Mouse (Mus musculus) forebrain, embryonic 11.5 days (tissue): ENCODE measurements around the gene H2al1a. TPM values are rescaled to one million over a fixed set of nuclear protein-coding genes. Genes with fewer than 3 reads are reported as not detected.
"Not testable (repeated sequence)": the region's sequence is repeated elsewhere in the genome, so short reads cannot be mapped to it uniquely, and the experiment has no call there.

ENCODE experiments used
- ATAC-seq: fragments of 200-750 bp; cut with Nextera tagmentation; replicated peaks from 2 replicates; pipeline ENCODE4 v1.8.0; 2017; ENCODE audit warnings: moderate TSS enrichment; ENCODE audit not compliant: low FRiP score
- DNase-seq: peaks from one replicate; pipeline ENCODE4 v3.0.0-alpha.2; 2017; ENCODE audit warnings: low spot score
- H3K27ac ChIP-seq: fragments of 300-500 bp; sonication (generic); 2 replicates; pipeline ENCODE4 v1.5.1; 2014; ENCODE audit warnings: low read depth, low read length
- H3K27me3 ChIP-seq: fragments of 300-500 bp; sonication (generic); 2 replicates; pipeline ENCODE4 v1.6.1; 2014; ENCODE audit warnings: mild to moderate bottlenecking, low read length, mixed read lengths; ENCODE audit not compliant: control insufficient read depth, insufficient read depth
- H3K36me3 ChIP-seq: fragments of 300-500 bp; sonication (generic); 2 replicates; pipeline ENCODE4 v1.6.1; 2014; ENCODE audit warnings: mild to moderate bottlenecking, low read length, moderate library complexity, mixed read lengths; ENCODE audit not compliant: control insufficient read depth, insufficient read depth
- H3K4me1 ChIP-seq: fragments of 300-500 bp; sonication (generic); replicated peaks from 2 replicates; pipeline ENCODE4 v1.6.1; 2014; ENCODE audit warnings: low read length, mixed read lengths; ENCODE audit not compliant: control insufficient read depth, insufficient read depth
- H3K4me2 ChIP-seq: fragments of 300-500 bp; sonication (generic); 2 replicates; pipeline ENCODE4 v1.6.1; 2014; ENCODE audit warnings: low read depth, mild to moderate bottlenecking, low read length, moderate library complexity, mixed read lengths; ENCODE audit not compliant: severe bottlenecking
- H3K4me3 ChIP-seq: fragments of 300-500 bp; sonication (generic); 2 replicates; pipeline ENCODE4 v1.5.1; 2014; ENCODE audit warnings: low read depth, low read length
- H3K9ac ChIP-seq: fragments of 300-500 bp; sonication (generic); 2 replicates; pipeline ENCODE4 v1.6.1; 2014; ENCODE audit warnings: low read length
- H3K9me3 ChIP-seq: fragments of 300-500 bp; sonication (generic); 2 replicates; pipeline ENCODE4 v1.6.1; 2016; ENCODE audit warnings: low read length, mixed read lengths; ENCODE audit not compliant: control insufficient read depth
- WGBS: fragments of 180-500 bp; shearing (Covaris S2); extraction: QIAGEN DNeasy Blood & Tissue Kit; methylation state at CpG from one replicate; pipeline ENCODE4 v1.1.7; 2014; 5-methylcytosine and 5-hydroxymethylcytosine counted together
- polyA plus RNA-seq: library from polyadenylated mRNA; unstranded; fragments of >200 nt; fragmentation: Nextera tagmentation; extraction: Ambion mirVana; gene quantifications from 2 replicates; pipeline ENCODE4 v1.2.1, GENCODE M21; 2014

Gene H2al1a
- polyA plus RNA-seq = not detected in 2 replicates

- not testable (repeated sequence) for ATAC-seq, H3K4me2 ChIP-seq, H3K27me3 ChIP-seq, DNase-seq, H3K4me1 ChIP-seq, H3K9ac ChIP-seq, H3K4me3 ChIP-seq, H3K27ac ChIP-seq, H3K9me3 ChIP-seq, H3K36me3 ChIP-seq
- WGBS = no CpG with 5 or more reads among the region's 3 CpGs
Observed at GRCm38 (mm10) chrX:11298957-11299356, at the start of gene H2al1a. Gene H2al1a, plus strand, starts transcription at chrX:11299257.

GRCm38 (mm10) chrX:11250155-11250554, 48.9 kb upstream of the H2al1a start:
- WGBS = 27% methylated on average over 12 of the region's 12 CpGs
- H3K4me3 ChIP-seq = no peak overlapping the region
- no peak overlapping the region for H3K9ac ChIP-seq
- DNase-seq (no peak), ATAC-seq (no peak)
- no peak overlapping the region for H3K4me2 ChIP-seq
- H3K36me3 ChIP-seq = no peaks in the 10 kb centered on the region
- H3K9me3 ChIP-seq = no peaks in the 10 kb centered on the region
- no peaks in the 10 kb centered on the region; the same call in 1 of the 2 replicates for H3K4me1 ChIP-seq
- no peak overlapping the region for H3K27ac ChIP-seq
- no peaks in the 10 kb centered on the region for H3K27me3 ChIP-seq

GRCm38 (mm10) chrX:11254062-11254461, 45.0 kb upstream of the H2al1a start:
- H3K9me3 ChIP-seq = no peaks in the 10 kb centered on the region
- no peak for DNase-seq
- no peaks in the 10 kb centered on the region; the same call in 1 of the 2 replicates for H3K27me3 ChIP-seq
- H3K4me3 ChIP-seq = no peak overlapping the region
- no peaks in the 10 kb centered on the region for H3K36me3 ChIP-seq
- no peak overlapping the region for H3K9ac ChIP-seq
- H3K4me2 ChIP-seq = no peak overlapping the region
- no peak for ATAC-seq
- no peaks in the 10 kb centered on the region; the same call in 1 of the 2 replicates for H3K4me1 ChIP-seq
- no peak overlapping the region for H3K27ac ChIP-seq
- WGBS = 79% methylated on average over 5 of the region's 5 CpGs

GRCm38 (mm10) chrX:11254521-11255207, 44.4 kb upstream of the H2al1a start:
- Histone ChIP-seq H3K4me1 (no peaks in the 10 kb centered on the region; the same call in 1 of the 2 replicates), H3K9me3 (no peaks in the 10 kb centered on the region), H3K9ac (no peak overlapping the region), H3K4me2 (no peak overlapping the region), H3K27me3 (no peaks in the 10 kb centered on the region; the same call in 1 of the 2 replicates), H3K4me3 (no peak overlapping the region), H3K27ac (no peak overlapping the region), H3K36me3 (no peaks in the 10 kb centered on the region)
- DNase-seq = no peak
- no peak for ATAC-seq
- WGBS = 51% methylated on average over 11 of the region's 11 CpGs

GRCm38 (mm10) chrX:11255564-11256360, 43.3 kb upstream of the H2al1a start:
- Histone ChIP-seq H3K9me3 (no peaks in the 10 kb centered on the region), H3K27me3 (no peaks in the 10 kb centered on the region; the same call in 1 of the 2 replicates), H3K4me1 (no peaks in the 10 kb centered on the region), H3K9ac (no peak overlapping the region), H3K4me2 (no peak overlapping the region), H3K27ac (no peak overlapping the region), H3K36me3 (no peaks in the 10 kb centered on the region), H3K4me3 (no peak overlapping the region)
- DNase-seq (no peak), ATAC-seq (no peak)
- 73% methylated on average over 8 of the region's 8 CpGs for WGBS

GRCm38 (mm10) chrX:11264918-11265317, 34.1 kb upstream of the H2al1a start:
- no peak for DNase-seq
- ATAC-seq = no peak
- H3K9ac ChIP-seq = no peak overlapping the region
- no peak overlapping the region for H3K4me3 ChIP-seq
- 0 out of 2 replicates have a peak, but pooled peaks cover 2% of the 10 kb centered on the region for H3K27me3 ChIP-seq
- H3K4me1 ChIP-seq = no peaks in the 10 kb centered on the region
- no peak overlapping the region for H3K27ac ChIP-seq
- no peaks in the 10 kb centered on the region for H3K9me3 ChIP-seq
- H3K36me3 ChIP-seq = no peaks in the 10 kb centered on the region
- H3K4me2 ChIP-seq = no peak overlapping the region
- 83% methylated on average over 8 of the region's 8 CpGs for WGBS

- no peak overlapping the region for H3K4me2 ChIP-seq
- H3K27ac ChIP-seq = no peak overlapping the region
- no peaks in the 10 kb centered on the region for H3K9me3 ChIP-seq
- ATAC-seq = no peak
- 69% methylated on average over 7 of the region's 7 CpGs for WGBS
- DNase-seq = no peak
- no peaks in the 10 kb centered on the region for H3K36me3 ChIP-seq
- H3K4me1 ChIP-seq = no peaks in the 10 kb centered on the region
- H3K9ac ChIP-seq = no peak overlapping the region
- no peak overlapping the region for H3K4me3 ChIP-seq
- H3K27me3 ChIP-seq = no peaks in the 10 kb centered on the region
Observed at GRCm38 (mm10) chrX:11267791-11268190, 31.3 kb upstream of the H2al1a start.

- H3K27ac ChIP-seq = no peak overlapping the region
- H3K27me3 ChIP-seq = no peaks in the 10 kb centered on the region
- ATAC-seq = no peak
- H3K4me2 ChIP-seq = no peak overlapping the region
- no peaks in the 10 kb centered on the region for H3K9me3 ChIP-seq
- WGBS = 87% methylated on average over 3 of the region's 3 CpGs
- DNase-seq = no peak
- no peak overlapping the region for H3K9ac ChIP-seq
- no peaks in the 10 kb centered on the region for H3K36me3 ChIP-seq
- no peaks in the 10 kb centered on the region for H3K4me1 ChIP-seq
- H3K4me3 ChIP-seq = no peak overlapping the region
Observed at GRCm38 (mm10) chrX:11269074-11269473, 30.0 kb upstream of the H2al1a start.
